Mouse (Mus musculus) midbrain, embryonic 10.5 days (tissue): Measurements from ENCODE around the gene Dynlrb1. TPM values are rescaled to one million over a fixed set of nuclear protein-coding genes. Genes with fewer than 3 reads are reported as not detected.
A peak's percentile ranks its signal among the peaks of the same experiment; 100 is the strongest.

Experiments used
- DNase-seq: peaks from one replicate; pipeline ENCODE4 v3.0.0-alpha.2; 2017; ENCODE audit warnings: low spot score
- H3K27ac ChIP-seq: fragments of 300-500 bp; sonication (generic); replicated peaks from 2 replicates; pipeline ENCODE4 v1.5.1; 2016; ENCODE audit warnings: mild to moderate bottlenecking
- H3K27me3 ChIP-seq: fragments of 300-500 bp; sonication (generic); 2 replicates; pipeline ENCODE4 v1.6.1; 2016; ENCODE audit warnings: low read depth, mild to moderate bottlenecking; ENCODE audit not compliant: poor library complexity, severe bottlenecking
- H3K36me3 ChIP-seq: fragments of 300-500 bp; sonication (generic); 2 replicates; pipeline ENCODE4 v1.6.1; 2016; ENCODE audit warnings: mild to moderate bottlenecking, moderate library complexity
- H3K4me1 ChIP-seq: fragments of 300-500 bp; sonication (generic); 2 replicates; pipeline ENCODE4 v1.6.1; 2016
- H3K4me3 ChIP-seq: fragments of 300-500 bp; sonication (generic); 2 replicates; pipeline ENCODE4 v1.5.1; 2016; ENCODE audit warnings: mild to moderate bottlenecking, moderate library complexity
- H3K9me3 ChIP-seq: fragments of 300-500 bp; sonication (generic); replicated peaks from 2 replicates; pipeline ENCODE4 v1.6.1; 2016; ENCODE audit warnings: mild to moderate bottlenecking
- WGBS: fragments of 180-500 bp; shearing (Covaris S2); methylation state at CpG from one replicate; pipeline ENCODE4 v1.1.7; 2016; 5-methylcytosine and 5-hydroxymethylcytosine counted together
- polyA plus RNA-seq: library from polyadenylated mRNA; unstranded; fragments of >200 nt; fragmentation: Nextera tagmentation; extraction: Ambion mirVana; gene quantifications from 2 replicates; pipeline ENCODE4 v1.2.1, GENCODE M21; 2016

The Dynlrb1 gene
- polyA plus RNA-seq = 422 and 437 TPM in 2 replicates

DNA sequence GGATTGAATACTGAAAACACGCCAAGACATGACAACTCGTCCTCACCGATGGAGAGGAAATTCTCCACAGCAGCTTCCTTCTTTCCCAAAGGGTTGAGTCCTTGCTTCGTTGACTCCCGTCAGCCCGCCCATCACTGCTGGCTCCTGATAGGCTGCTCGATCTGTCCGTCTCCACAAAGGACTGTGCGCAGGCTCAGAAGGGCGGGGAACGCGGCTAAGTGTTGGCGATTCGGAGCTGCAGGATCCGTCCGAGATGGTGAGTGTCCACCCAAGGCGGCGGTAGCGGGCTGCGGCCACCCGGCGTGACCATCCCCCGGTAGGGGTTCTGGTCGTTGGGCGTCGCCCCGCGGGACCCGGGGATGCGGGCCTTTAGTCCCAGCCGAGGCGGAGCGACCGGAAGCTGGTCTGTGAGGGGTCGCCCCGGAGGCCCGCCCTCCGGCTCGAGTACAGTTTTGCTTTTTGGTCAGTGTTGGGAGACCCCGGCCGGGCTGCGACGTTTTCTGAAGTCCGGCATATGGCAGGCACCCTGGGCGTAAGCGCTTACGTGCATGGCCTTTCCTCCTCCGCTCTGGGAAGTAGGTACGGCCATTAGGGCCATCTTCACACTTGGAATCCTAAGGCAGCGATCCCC, at the start of gene Dynlrb1:
TSS of gene Dynlrb1 (plus strand) at position 172 of the 631 bp plus-strand sequence.
- peak; percentile 97 for DNase-seq
- under 1% methylated on average over 50 of the region's 50 CpGs for WGBS
- H3K4me1 ChIP-seq = peaks cover 25% of the 10 kb centered on the region
- peak within 1 kb of the TSS; percentile 94 for H3K27ac ChIP-seq
- H3K9me3 ChIP-seq = no peaks in the 10 kb centered on the region
- peak within 1 kb of the TSS; percentile 72 for H3K4me3 ChIP-seq
- H3K27me3 ChIP-seq = no peaks in the 10 kb centered on the region
- H3K36me3 ChIP-seq = peaks cover 8% of the 10 kb centered on the region

DNA sequence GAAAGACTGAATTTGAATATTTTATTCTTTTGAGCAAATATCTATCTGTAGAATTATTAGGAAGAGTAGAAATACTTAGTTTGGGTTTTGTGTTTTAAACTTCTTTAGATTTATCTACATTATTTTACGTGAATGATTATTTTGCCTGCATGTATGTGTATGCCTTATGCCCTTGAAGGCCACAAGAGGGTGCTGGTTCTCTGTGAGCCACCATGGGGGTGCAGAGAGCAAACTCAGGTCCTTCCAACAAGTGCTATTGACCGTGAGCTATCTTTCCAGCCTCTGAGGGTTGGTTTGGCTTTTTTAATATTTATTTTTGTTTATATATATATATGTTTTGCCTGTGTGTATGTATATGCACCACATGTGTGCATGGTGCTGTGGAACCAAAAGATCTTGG, 28.9 kb upstream of the Dynlrb1 start:
- Histone ChIP-seq H3K36me3 (peaks cover 96% of the 10 kb centered on the region), H3K27me3 (no peaks in the 10 kb centered on the region), H3K27ac (no peak overlapping the region), H3K4me1 (no peaks in the 10 kb centered on the region), H3K4me3 (no peak overlapping the region), H3K9me3 (no peaks in the 10 kb centered on the region)
- 87% methylated on average over 2 of the region's 2 CpGs for WGBS
- no peak for DNase-seq

DNA sequence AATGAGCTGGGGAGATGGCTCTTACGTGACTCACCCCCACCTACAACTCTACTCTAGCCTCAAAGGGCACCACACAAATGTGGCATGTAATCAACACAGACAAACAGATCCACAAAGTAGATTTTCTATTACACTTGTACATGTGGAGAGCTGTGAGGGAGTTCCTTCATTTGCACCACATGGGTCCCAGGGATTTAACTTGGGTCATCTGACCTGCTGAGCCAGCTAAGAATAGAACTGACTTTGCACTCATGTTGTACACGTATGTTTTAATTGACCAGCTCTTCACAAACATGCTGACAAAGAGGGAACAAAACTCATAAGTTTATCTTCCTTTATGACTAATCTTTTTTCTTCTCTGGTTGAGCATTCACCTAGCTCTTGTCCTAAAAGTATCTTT, 13.2 kb upstream of the Dynlrb1 start:
- Histone ChIP-seq H3K27ac (no peak overlapping the region), H3K4me3 (no peak overlapping the region), H3K27me3 (no peaks in the 10 kb centered on the region), H3K4me1 (no peaks in the 10 kb centered on the region), H3K9me3 (no peaks in the 10 kb centered on the region), H3K36me3 (peaks cover 98% of the 10 kb centered on the region)
- no peak for DNase-seq
- WGBS = 95% methylated on average over 2 of the region's 2 CpGs

DNA sequence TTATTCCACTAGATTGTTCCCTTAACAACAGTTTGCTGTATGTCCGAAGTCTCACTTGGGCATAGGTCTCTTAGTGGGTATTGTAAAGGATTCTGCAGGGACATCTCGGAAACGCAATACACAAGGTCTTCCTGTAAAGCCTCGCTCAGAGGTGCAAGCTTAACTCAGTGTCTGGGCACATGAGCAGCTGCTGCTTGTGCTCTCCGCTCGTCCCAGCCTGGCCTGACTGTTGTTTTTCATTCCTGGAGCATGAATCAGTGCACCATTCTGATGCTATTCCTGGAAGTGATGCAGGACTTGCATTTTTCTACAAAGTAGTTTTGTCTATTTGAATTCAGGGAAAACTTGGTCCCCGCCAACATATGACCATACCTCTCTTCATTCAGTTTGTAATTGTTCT, 11.6 kb upstream of the Dynlrb1 start:
- Histone ChIP-seq H3K27ac (no peak overlapping the region), H3K36me3 (peaks cover 95% of the 10 kb centered on the region), H3K4me3 (no peak overlapping the region), H3K4me1 (no peaks in the 10 kb centered on the region), H3K9me3 (no peaks in the 10 kb centered on the region), H3K27me3 (no peaks in the 10 kb centered on the region)
- 96% methylated on average over 7 of the region's 7 CpGs for WGBS
- no peak for DNase-seq

DNA sequence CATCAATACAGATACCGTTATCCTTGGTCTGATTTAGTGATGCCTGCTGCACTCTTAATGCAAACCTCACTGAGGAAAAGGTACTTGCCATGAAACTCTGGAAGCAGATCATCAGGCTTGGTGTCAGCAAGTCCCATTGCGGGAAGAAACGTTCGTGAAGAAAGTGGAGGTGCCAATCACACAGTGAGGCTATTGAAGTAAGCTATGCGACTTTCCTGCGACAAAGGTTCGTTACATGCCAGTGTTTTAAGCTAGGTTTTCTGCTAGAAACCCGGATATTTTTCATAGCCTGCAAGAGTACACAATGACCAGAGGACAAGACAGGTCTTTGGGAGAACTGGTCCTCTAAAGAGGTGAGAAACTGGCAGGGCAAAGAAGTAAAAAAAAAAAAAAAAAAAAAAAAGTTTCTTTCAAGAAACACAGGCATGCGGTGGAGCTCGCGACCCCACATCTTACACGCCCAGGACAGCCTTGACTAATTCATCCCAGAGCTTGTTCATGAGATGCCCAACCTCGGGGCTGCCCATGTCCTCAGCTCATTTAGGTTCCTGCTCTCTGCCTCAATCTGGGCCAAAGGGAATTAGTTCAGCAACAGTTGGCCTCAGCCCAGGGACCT, 479 bp upstream of the Dynlrb1 start:
- H3K4me1 ChIP-seq = peaks cover 25% of the 10 kb centered on the region
- WGBS = 7% methylated on average over 13 of the region's 13 CpGs
- H3K9me3 ChIP-seq = no peaks in the 10 kb centered on the region
- H3K27me3 ChIP-seq = no peaks in the 10 kb centered on the region
- H3K36me3 ChIP-seq = peaks cover 2% of the 10 kb centered on the region; the same call in 1 of the 2 replicates
- peak overlapping the region; percentile 94 for H3K27ac ChIP-seq
- DNase-seq = peak; percentile 15
- H3K4me3 ChIP-seq = peak overlapping the region; percentile 72

DNA sequence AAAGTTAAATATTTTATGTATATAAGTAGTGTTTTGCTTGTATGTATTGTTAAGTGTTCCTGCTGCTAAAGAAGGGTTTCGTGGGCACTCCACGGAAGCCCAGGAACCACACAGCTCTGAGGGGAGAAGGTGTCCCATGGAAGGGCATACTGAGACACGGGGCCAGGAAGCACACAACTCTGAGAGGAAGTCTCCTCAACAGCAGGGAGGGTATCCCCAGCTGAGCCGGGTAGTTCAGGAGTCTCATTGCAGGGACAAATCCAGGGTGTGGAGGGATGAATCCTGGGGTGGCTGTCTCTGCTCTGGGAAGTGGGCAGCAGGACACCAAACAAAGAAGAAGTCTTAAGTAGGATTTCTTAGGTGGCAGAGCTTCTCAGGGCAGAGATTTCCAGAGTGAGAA, 943 bp downstream of the Dynlrb1 start:
- peaks cover 14% of the 10 kb centered on the region for H3K36me3 ChIP-seq
- no peaks in the 10 kb centered on the region for H3K27me3 ChIP-seq
- no peaks in the 10 kb centered on the region for H3K9me3 ChIP-seq
- H3K27ac ChIP-seq = peak overlapping the region; percentile 94
- WGBS = 22% methylated on average over 4 of the region's 4 CpGs
- H3K4me1 ChIP-seq = peaks cover 25% of the 10 kb centered on the region
- no peak for DNase-seq
- H3K4me3 ChIP-seq = peak overlapping the region; percentile 72

GRCm38 (mm10) chr2:155240915-155241314, 4.6 kb downstream of the Dynlrb1 start:
- 80% methylated on average over 4 of the region's 4 CpGs for WGBS
- no peaks in the 10 kb centered on the region for H3K27me3 ChIP-seq
- H3K36me3 ChIP-seq = peaks cover 50% of the 10 kb centered on the region
- H3K4me1 ChIP-seq = peaks cover 15% of the 10 kb centered on the region
- no peak overlapping the region for H3K27ac ChIP-seq
- DNase-seq = no peak
- no peaks in the 10 kb centered on the region for H3K9me3 ChIP-seq
- no peak overlapping the region for H3K4me3 ChIP-seq

GRCm38 (mm10) chr2:155242296-155242855, 6.0 kb downstream of the Dynlrb1 start:
- Histone ChIP-seq H3K27me3 (no peaks in the 10 kb centered on the region), H3K4me1 (peaks cover 10% of the 10 kb centered on the region), H3K27ac (no peak overlapping the region), H3K36me3 (peaks cover 65% of the 10 kb centered on the region), H3K9me3 (no peaks in the 10 kb centered on the region), H3K4me3 (no peak overlapping the region)
- DNase-seq = no peak
- WGBS = 89% methylated on average over 7 of the region's 7 CpGs

- Histone ChIP-seq H3K9me3 (no peaks in the 10 kb centered on the region), H3K36me3 (peaks cover 98% of the 10 kb centered on the region)
- 94% methylated on average over 4 of the region's 4 CpGs for WGBS
These were observed 9.9 kb downstream of the Dynlrb1 start for GRCm38 (mm10) chr2:155246231-155246630.

DNA sequence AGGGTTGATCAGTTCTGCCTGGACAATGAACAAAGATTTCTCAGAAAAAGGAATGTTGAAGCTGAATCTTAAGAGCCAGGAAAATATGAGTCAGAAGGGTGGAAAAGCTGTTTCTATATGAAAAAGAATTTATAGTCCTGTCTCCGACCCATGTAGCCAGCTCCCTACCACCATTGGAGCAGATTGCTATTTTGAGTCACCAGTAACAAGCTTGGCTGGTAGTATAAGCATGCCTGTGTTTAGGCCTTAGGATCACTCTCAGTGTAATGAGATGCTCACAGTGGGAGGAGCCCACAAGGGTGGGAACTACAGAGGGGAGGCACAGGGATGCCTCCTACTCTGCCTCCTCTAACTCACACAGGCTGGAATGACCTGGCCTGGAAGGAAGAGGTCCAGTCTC, 11.9 kb downstream of the Dynlrb1 start:
- H3K9me3 ChIP-seq = no peaks in the 10 kb centered on the region
- WGBS = 96% methylated on average over 1 of the region's 1 CpGs
- H3K4me3 ChIP-seq = no peak overlapping the region
- H3K4me1 ChIP-seq = no peaks in the 10 kb centered on the region
- no peaks in the 10 kb centered on the region for H3K27me3 ChIP-seq
- H3K27ac ChIP-seq = no peak overlapping the region
- DNase-seq = no peak
- peaks cover 88% of the 10 kb centered on the region for H3K36me3 ChIP-seq

More at GRCm38 (mm10) chr2:155246231-155246630, 9.9 kb downstream of the Dynlrb1 start:
- Histone ChIP-seq H3K4me1 (no peaks in the 10 kb centered on the region), H3K27me3 (no peaks in the 10 kb centered on the region), H3K27ac (no peak overlapping the region), H3K4me3 (no peak overlapping the region)
- DNase-seq = no peak

DNA sequence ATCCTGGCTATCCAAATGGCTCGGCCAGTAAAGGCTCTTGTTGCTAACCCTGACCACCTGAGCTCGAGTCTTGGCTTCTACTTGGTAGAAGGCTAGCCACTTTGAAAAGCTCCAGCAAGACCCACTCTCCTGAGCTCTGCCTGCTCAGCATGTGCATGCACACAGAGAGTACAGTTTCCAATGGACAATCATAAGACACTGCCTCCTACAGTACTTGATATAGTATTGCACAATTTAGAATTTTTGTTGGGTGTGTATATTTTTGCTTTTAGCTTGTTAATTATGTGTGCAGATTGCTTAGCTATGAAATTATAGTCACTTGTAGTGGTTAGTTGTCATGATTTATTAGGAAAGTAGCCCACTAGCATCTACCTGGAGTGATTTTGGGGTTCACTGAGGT, 12.4 kb downstream of the Dynlrb1 start:
- Histone ChIP-seq H3K36me3 (peaks cover 83% of the 10 kb centered on the region), H3K27ac (no peak overlapping the region)
- WGBS = 91% methylated on average over 2 of the region's 2 CpGs

DNA sequence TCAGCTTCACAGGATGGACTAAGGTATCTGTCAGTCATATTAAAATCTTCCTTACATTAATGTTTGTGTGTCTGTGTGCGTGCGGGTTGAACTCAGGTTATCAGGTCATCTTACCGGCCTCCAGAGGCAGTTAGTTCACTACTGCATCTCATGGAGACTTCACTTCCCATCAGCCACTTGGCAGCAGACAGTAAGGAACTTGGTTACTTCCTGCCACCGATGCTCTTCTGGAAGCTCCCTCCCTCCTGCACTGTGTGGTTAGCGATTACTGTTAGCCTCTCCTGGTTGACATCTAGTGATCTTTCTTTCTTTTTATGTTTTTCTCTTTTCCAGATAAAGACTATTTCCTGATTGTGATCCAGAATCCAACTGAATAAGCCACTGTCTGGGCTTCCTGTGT, 13.3 kb downstream of the Dynlrb1 start:
- no peak overlapping the region for H3K4me3 ChIP-seq
- H3K27ac ChIP-seq = no peak overlapping the region
- H3K27me3 ChIP-seq = no peaks in the 10 kb centered on the region
- H3K36me3 ChIP-seq = peaks cover 75% of the 10 kb centered on the region
- H3K4me1 ChIP-seq = no peaks in the 10 kb centered on the region
- no peak for DNase-seq
- WGBS = 93% methylated on average over 5 of the region's 5 CpGs
- H3K9me3 ChIP-seq = no peaks in the 10 kb centered on the region

More for the DNA sequence above, 12.4 kb downstream of the Dynlrb1 start:
- no peaks in the 10 kb centered on the region for H3K9me3 ChIP-seq
- H3K4me3 ChIP-seq = no peak overlapping the region
- DNase-seq = no peak
- no peaks in the 10 kb centered on the region for H3K4me1 ChIP-seq
- H3K27me3 ChIP-seq = no peaks in the 10 kb centered on the region

GRCm38 (mm10) chr2:155265526-155265925, 29.2 kb downstream of the Dynlrb1 start:
- 94% methylated on average over 6 of the region's 6 CpGs for WGBS
- H3K27ac ChIP-seq = no peak overlapping the region
- DNase-seq = no peak
- no peaks in the 10 kb centered on the region for H3K4me1 ChIP-seq
- no peak overlapping the region for H3K4me3 ChIP-seq
- H3K9me3 ChIP-seq = no peaks in the 10 kb centered on the region
- H3K36me3 ChIP-seq = no peaks in the 10 kb centered on the region
- no peaks in the 10 kb centered on the region for H3K27me3 ChIP-seq
